Mouse (Mus musculus): ENCODE measurements around the gene Gm20458.

Gm20458 gene

GRCm38 (mm10) chr2:164433278-164433895 lies 27.4 kb upstream of the Gm20458 start:
- in situ Hi-C loops (cut with MboI; ENCODE audit: unreplicated experiment in 2 of 2) = no loop called here

- in situ Hi-C loops (cut with MboI; ENCODE audit: unreplicated experiment in 2 of 2) = no loop called here
Measured at GRCm38 (mm10) chr2:164434681-164435080, 26.1 kb upstream of the Gm20458 start.

- in situ Hi-C loops (cut with MboI; ENCODE audit: unreplicated experiment in 2 of 2) = no loop called here
Measured at GRCm38 (mm10) chr2:164435216-164436090, 25.3 kb upstream of the Gm20458 start.

GRCm38 (mm10) chr2:164436215-164436913 lies 24.4 kb upstream of the Gm20458 start:
- in situ Hi-C loops (cut with MboI; ENCODE audit: unreplicated experiment in 2 of 2) = no loop called here

- in situ Hi-C loops (cut with MboI; ENCODE audit: unreplicated experiment in 2 of 2) = no loop called here
Measured at GRCm38 (mm10) chr2:164436961-164437360, 23.8 kb upstream of the Gm20458 start.

GRCm38 (mm10) chr2:164437710-164438109 lies 23.1 kb upstream of the Gm20458 start:
- in situ Hi-C loops (cut with MboI; ENCODE audit: unreplicated experiment in 2 of 2) = no loop called here

- in situ Hi-C loops (cut with MboI; ENCODE audit: unreplicated experiment in 2 of 2) = no loop called here
Measured at GRCm38 (mm10) chr2:164438257-164438656, 22.5 kb upstream of the Gm20458 start.

- in situ Hi-C loops (cut with MboI; ENCODE audit: unreplicated experiment in 2 of 2) = no loop called here
Measured at GRCm38 (mm10) chr2:164439001-164439421, 21.8 kb upstream of the Gm20458 start.

- in situ Hi-C loops (cut with MboI; ENCODE audit: unreplicated experiment in 2 of 2) = no loop called here
Measured at GRCm38 (mm10) chr2:164440314-164440713, 20.5 kb upstream of the Gm20458 start.

GRCm38 (mm10) chr2:164441155-164441554 lies 19.6 kb upstream of the Gm20458 start:
- in situ Hi-C loops (cut with MboI; ENCODE audit: unreplicated experiment in 2 of 2) = no loop called here

GRCm38 (mm10) chr2:164441731-164442130 lies 19.0 kb upstream of the Gm20458 start:
- in situ Hi-C loops (cut with MboI; ENCODE audit: unreplicated experiment in 2 of 2) = no loop called here

- in situ Hi-C loops (cut with MboI; ENCODE audit: unreplicated experiment in 2 of 2) = no loop called here
Measured at GRCm38 (mm10) chr2:164442315-164443050, 18.3 kb upstream of the Gm20458 start.

GRCm38 (mm10) chr2:164443051-164443437 lies 17.7 kb upstream of the Gm20458 start:
- in situ Hi-C loops (cut with MboI; ENCODE audit: unreplicated experiment in 2 of 2) = no loop called here

GRCm38 (mm10) chr2:164443460-164444000 lies 17.2 kb upstream of the Gm20458 start, which contains the start of gene Sdc4:
Sdc4 (minus strand) TSS chr2:164443887.
- in situ Hi-C loops (cut with MboI; ENCODE audit: unreplicated experiment in 2 of 2) = no loop called here

GRCm38 (mm10) chr2:164444701-164445100 lies 16.1 kb upstream of the Gm20458 start:
- in situ Hi-C loops (cut with MboI; ENCODE audit: unreplicated experiment in 2 of 2) = no loop called here

GRCm38 (mm10) chr2:164445399-164446085 lies 15.2 kb upstream of the Gm20458 start:
- in situ Hi-C loops (cut with MboI; ENCODE audit: unreplicated experiment in 2 of 2) = no loop called here

GRCm38 (mm10) chr2:164446086-164446469 lies 14.7 kb upstream of the Gm20458 start:
- in situ Hi-C loops (cut with MboI; ENCODE audit: unreplicated experiment in 2 of 2) = no loop called here

- in situ Hi-C loops (cut with MboI; ENCODE audit: unreplicated experiment in 2 of 2) = no loop called here
Measured at GRCm38 (mm10) chr2:164448140-164448539, 12.6 kb upstream of the Gm20458 start.

- in situ Hi-C loops (cut with MboI; ENCODE audit: unreplicated experiment in 2 of 2) = no loop called here
Measured at GRCm38 (mm10) chr2:164448921-164449320, 11.8 kb upstream of the Gm20458 start.
